Mouse (Mus musculus): Measurements from ENCODE around the gene Stx11.
A peak's percentile ranks its signal among the peaks of the same experiment; 100 is the strongest.

The Stx11 gene

GRCm38 (mm10) chr10:12964151-12965075, at the start of gene Stx11:
Stx11 (minus strand) TSS chr10:12964298.
- DNase-seq (ENCODE audit: low spot score) = no peak

- DNase-seq (ENCODE audit: low spot score) = no peak
These were observed 44.6 kb upstream of the Stx11 start for GRCm38 (mm10) chr10:13008737-13009121.

GRCm38 (mm10) chr10:13007876-13008736, 44.0 kb upstream of the Stx11 start:
- DNase-seq (ENCODE audit: low spot score) = peak; percentile 85

GRCm38 (mm10) chr10:13005043-13005442, 40.9 kb upstream of the Stx11 start, which contains the start of gene Sf3b5:
Sf3b5 (plus strand) TSS chr10:13005343.
- no peak for DNase-seq (ENCODE audit: low spot score)

- peak; percentile 57 for DNase-seq (ENCODE audit: low spot score)
These were observed 32.8 kb upstream of the Stx11 start for GRCm38 (mm10) chr10:12996736-12997477.

- no peak for DNase-seq (ENCODE audit: low spot score)
These were observed 29.4 kb upstream of the Stx11 start for GRCm38 (mm10) chr10:12993411-12994039.

GRCm38 (mm10) chr10:12991953-12992352, 27.9 kb upstream of the Stx11 start:
- DNase-seq (ENCODE audit: low spot score) = no peak

- DNase-seq (ENCODE audit: low spot score) = no peak
These were observed 22.8 kb upstream of the Stx11 start for GRCm38 (mm10) chr10:12986943-12987342.

- DNase-seq (ENCODE audit: low spot score) = no peak
These were observed 22.4 kb upstream of the Stx11 start for GRCm38 (mm10) chr10:12986485-12986884.

- no peak for DNase-seq (ENCODE audit: low spot score)
These were observed 20.9 kb upstream of the Stx11 start for GRCm38 (mm10) chr10:12985028-12985427.

GRCm38 (mm10) chr10:12983516-12983915, 19.4 kb upstream of the Stx11 start:
- no peak for DNase-seq (ENCODE audit: low spot score)

- no peak for DNase-seq (ENCODE audit: low spot score)
These were observed 17.0 kb upstream of the Stx11 start for GRCm38 (mm10) chr10:12981071-12981470.

- DNase-seq (ENCODE audit: low spot score) = no peak
These were observed 13.7 kb upstream of the Stx11 start for GRCm38 (mm10) chr10:12977787-12978212.

- no peak for DNase-seq (ENCODE audit: low spot score)
These were observed 12.5 kb upstream of the Stx11 start for GRCm38 (mm10) chr10:12976552-12976951.

- DNase-seq (ENCODE audit: low spot score) = no peak
These were observed 11.9 kb upstream of the Stx11 start for GRCm38 (mm10) chr10:12975957-12976356.

GRCm38 (mm10) chr10:12975461-12975860, 11.4 kb upstream of the Stx11 start:
- DNase-seq (ENCODE audit: low spot score) = no peak

GRCm38 (mm10) chr10:12974572-12974971, 10.5 kb upstream of the Stx11 start:
- DNase-seq (ENCODE audit: low spot score) = no peak

- DNase-seq (ENCODE audit: low spot score) = no peak
These were observed 1.6 kb upstream of the Stx11 start for GRCm38 (mm10) chr10:12965669-12966180.

GRCm38 (mm10) chr10:12963362-12964147, 543 bp downstream of the Stx11 start:
- DNase-seq (ENCODE audit: low spot score) = no peak

GRCm38 (mm10) chr10:12962238-12962637, 1.9 kb downstream of the Stx11 start:
- no peak for DNase-seq (ENCODE audit: low spot score)

Measured in urinary bladder, postnatal 10 days (tissue).